Mouse (Mus musculus) hindbrain, embryonic 16.5 days (tissue): Measurements from ENCODE around the gene Trappc12. TPM values are rescaled to one million over a fixed set of nuclear protein-coding genes. Genes with fewer than 3 reads are reported as not detected.

Experiments
- ATAC-seq: fragments of 200-750 bp; cut with Nextera tagmentation; 2 replicates; pipeline ENCODE4 v1.8.0; 2017; ENCODE audit warnings: moderate TSS enrichment, moderate library complexity
- H3K27ac ChIP-seq: fragments of 300-500 bp; sonication (generic); 2 replicates; pipeline ENCODE4 v1.5.1; 2014; ENCODE audit warnings: low read depth, mild to moderate bottlenecking, control low read depth, low read length, moderate library complexity
- H3K27me3 ChIP-seq: fragments of 300-500 bp; sonication (generic); replicated peaks from 2 replicates; pipeline ENCODE4 v1.6.1; 2014; ENCODE audit warnings: low read length; ENCODE audit not compliant: control insufficient read depth, insufficient read depth
- H3K36me3 ChIP-seq: fragments of 300-500 bp; sonication (generic); 2 replicates; pipeline ENCODE4 v1.6.1; 2014; ENCODE audit warnings: mild to moderate bottlenecking, low read length, moderate library complexity, mixed read lengths; ENCODE audit not compliant: control insufficient read depth, insufficient read depth
- H3K4me1 ChIP-seq: fragments of 300-500 bp; sonication (generic); 2 replicates; pipeline ENCODE4 v1.6.1; 2014; ENCODE audit warnings: low read depth, low read length; ENCODE audit not compliant: control insufficient read depth, insufficient read depth
- H3K4me2 ChIP-seq: fragments of 300-500 bp; sonication (generic); 2 replicates; pipeline ENCODE4 v1.6.1; 2014; ENCODE audit warnings: mild to moderate bottlenecking, low read length, control low read depth, moderate library complexity
- H3K4me3 ChIP-seq: fragments of 300-500 bp; sonication (generic); 2 replicates; pipeline ENCODE4 v1.5.1; 2014; ENCODE audit warnings: mild to moderate bottlenecking, low read length, control low read depth, moderate library complexity
- H3K9ac ChIP-seq: fragments of 300-500 bp; sonication (generic); 2 replicates; pipeline ENCODE4 v1.6.1; 2014; ENCODE audit warnings: low read depth, mild to moderate bottlenecking, control low read depth, low read length, moderate library complexity
- H3K9me3 ChIP-seq: fragments of 300-500 bp; sonication (generic); 2 replicates; pipeline ENCODE4 v1.6.1; 2014; ENCODE audit warnings: mild to moderate bottlenecking, low read length, moderate library complexity; ENCODE audit not compliant: control insufficient read depth
- WGBS: fragments of 180-500 bp; shearing (Covaris S2); extraction: QIAGEN DNeasy Blood & Tissue Kit; methylation state at CpG from one replicate; pipeline ENCODE4 v1.1.7; 2014; 5-methylcytosine and 5-hydroxymethylcytosine counted together
- polyA plus RNA-seq: library from polyadenylated mRNA; unstranded; fragments of >200 nt; fragmentation: Nextera tagmentation; extraction: Ambion mirVana; gene quantifications from 2 replicates; pipeline ENCODE4 v1.2.1, GENCODE M21; 2015

Gene Trappc12
- polyA plus RNA-seq, 1 experiment from 2014 or later, result 41.4 TPM

GRCm38 (mm10) chr12:28784355-28784754 lies 34.1 kb upstream of the Trappc12 start:
- Histone ChIP-seq H3K4me2 (no peak overlapping the region), H3K27ac (no peak overlapping the region), H3K27me3 (no peaks in the 10 kb centered on the region), H3K9me3 (no peaks in the 10 kb centered on the region), H3K4me3 (no peak overlapping the region), H3K4me1 (peaks cover 10% of the 10 kb centered on the region), H3K36me3 (no peaks in the 10 kb centered on the region), H3K9ac (no peak overlapping the region)
- 0 out of 2 replicates have a peak, but pooled peaks have one; percentile 31 for ATAC-seq
- WGBS, result 34% methylated on average over 4 of the region's 4 CpGs

- H3K27ac ChIP-seq, result no peak overlapping the region
- H3K4me3 ChIP-seq, result no peak overlapping the region
- WGBS, result 100% methylated on average over 3 of the region's 3 CpGs
- H3K9me3 ChIP-seq, result no peaks in the 10 kb centered on the region
- peaks cover 10% of the 10 kb centered on the region for H3K4me1 ChIP-seq
- no peaks in the 10 kb centered on the region for H3K27me3 ChIP-seq
- no peak overlapping the region for H3K4me2 ChIP-seq
- H3K36me3 ChIP-seq, result no peaks in the 10 kb centered on the region
- ATAC-seq, result no peak
- H3K9ac ChIP-seq, result no peak overlapping the region
Observed at GRCm38 (mm10) chr12:28782637-28783036, 32.4 kb upstream of the Trappc12 start.

GRCm38 (mm10) chr12:28780180-28780579 lies 29.9 kb upstream of the Trappc12 start:
- H3K4me1 ChIP-seq, result peaks cover 12% of the 10 kb centered on the region
- 70% methylated on average over 7 of the region's 7 CpGs for WGBS
- no peak overlapping the region for H3K4me3 ChIP-seq
- no peaks in the 10 kb centered on the region for H3K9me3 ChIP-seq
- no peak for ATAC-seq
- no peaks in the 10 kb centered on the region for H3K36me3 ChIP-seq
- no peak overlapping the region for H3K4me2 ChIP-seq
- no peaks in the 10 kb centered on the region for H3K27me3 ChIP-seq
- no peak overlapping the region for H3K27ac ChIP-seq
- no peak overlapping the region for H3K9ac ChIP-seq

- 84% methylated on average over 6 of the region's 6 CpGs for WGBS
- Histone ChIP-seq H3K36me3 (no peaks in the 10 kb centered on the region), H3K4me3 (no peak overlapping the region), H3K4me1 (peaks cover 9% of the 10 kb centered on the region), H3K27me3 (no peaks in the 10 kb centered on the region), H3K27ac (no peak overlapping the region), H3K9me3 (no peaks in the 10 kb centered on the region), H3K4me2 (no peak overlapping the region), H3K9ac (no peak overlapping the region)
- ATAC-seq, result no peak
Observed at GRCm38 (mm10) chr12:28775627-28776026, 25.4 kb upstream of the Trappc12 start.

- no peak overlapping the region for H3K9ac ChIP-seq
- H3K4me1 ChIP-seq, result peaks cover 8% of the 10 kb centered on the region
- no peak for ATAC-seq
- no peak overlapping the region for H3K27ac ChIP-seq
- H3K9me3 ChIP-seq, result no peaks in the 10 kb centered on the region
- no peak overlapping the region for H3K4me2 ChIP-seq
- no peaks in the 10 kb centered on the region for H3K27me3 ChIP-seq
- H3K4me3 ChIP-seq, result no peak overlapping the region
- WGBS, result 14% methylated on average over 8 of the region's 8 CpGs
- H3K36me3 ChIP-seq, result no peaks in the 10 kb centered on the region
Observed at GRCm38 (mm10) chr12:28775120-28775519, 24.8 kb upstream of the Trappc12 start.

GRCm38 (mm10) chr12:28773815-28774214 lies 23.5 kb upstream of the Trappc12 start:
- peaks cover 6% of the 10 kb centered on the region; the same call in 1 of the 2 replicates for H3K4me1 ChIP-seq
- no peak overlapping the region for H3K27ac ChIP-seq
- no peaks in the 10 kb centered on the region for H3K9me3 ChIP-seq
- no peak for ATAC-seq
- no peak overlapping the region for H3K4me3 ChIP-seq
- no peak overlapping the region for H3K9ac ChIP-seq
- H3K27me3 ChIP-seq, result no peaks in the 10 kb centered on the region
- WGBS, result 80% methylated on average over 3 of the region's 3 CpGs
- H3K4me2 ChIP-seq, result no peak overlapping the region
- no peaks in the 10 kb centered on the region; the same call in 1 of the 2 replicates for H3K36me3 ChIP-seq

- Histone ChIP-seq H3K36me3 (no peaks in the 10 kb centered on the region; the same call in 1 of the 2 replicates), H3K9ac (no peak overlapping the region), H3K27ac (no peak overlapping the region), H3K4me3 (no peak overlapping the region), H3K27me3 (no peaks in the 10 kb centered on the region), H3K4me2 (no peak overlapping the region), H3K4me1 (0 out of 2 replicates have a peak, but pooled peaks cover 1% of the 10 kb centered on the region), H3K9me3 (no peaks in the 10 kb centered on the region)
- 91% methylated on average over 7 of the region's 7 CpGs for WGBS
- ATAC-seq, result no peak
Observed at GRCm38 (mm10) chr12:28769953-28770352, 19.7 kb upstream of the Trappc12 start.

GRCm38 (mm10) chr12:28756019-28756418 lies 5.7 kb upstream of the Trappc12 start:
- Histone ChIP-seq H3K9ac (no peak overlapping the region), H3K4me2 (no peak overlapping the region), H3K27ac (no peak overlapping the region), H3K4me1 (peaks cover 10% of the 10 kb centered on the region), H3K9me3 (no peaks in the 10 kb centered on the region), H3K4me3 (no peak overlapping the region), H3K36me3 (no peaks in the 10 kb centered on the region), H3K27me3 (no peaks in the 10 kb centered on the region)
- ATAC-seq, result no peak
- 72% methylated on average over 4 of the region's 4 CpGs for WGBS

GRCm38 (mm10) chr12:28751508-28752263 lies 1.4 kb upstream of the Trappc12 start, which contains the start of gene Eipr1:
Gene Eipr1 (plus strand): TSS chr12:28751803.
- ATAC-seq, result peak; percentile 90
- H3K27ac ChIP-seq, result peak within 1 kb of the TSS; percentile 69
- WGBS, result 5% methylated on average over 36 of the region's 36 CpGs
- H3K9me3 ChIP-seq, result no peaks in the 10 kb centered on the region
- H3K4me3 ChIP-seq, result peak within 1 kb of the TSS; percentile 76
- no peaks in the 10 kb centered on the region for H3K27me3 ChIP-seq
- peak within 1 kb of the TSS; percentile 76 for H3K4me2 ChIP-seq
- H3K4me1 ChIP-seq, result peaks cover 18% of the 10 kb centered on the region
- peaks cover 2% of the 10 kb centered on the region; the same call in 1 of the 2 replicates for H3K36me3 ChIP-seq
- peak within 1 kb of the TSS; percentile 75 for H3K9ac ChIP-seq
